Mouse (Mus musculus): ENCODE data around the gene Gigyf2. TPM values are rescaled to one million over a fixed set of nuclear protein-coding genes. Genes with fewer than 3 reads are reported as not detected.

The Gigyf2 gene
- 22.3 and 22.8 TPM in 2 replicates for polyA plus RNA-seq (2012; rRNA removed)

DNA sequence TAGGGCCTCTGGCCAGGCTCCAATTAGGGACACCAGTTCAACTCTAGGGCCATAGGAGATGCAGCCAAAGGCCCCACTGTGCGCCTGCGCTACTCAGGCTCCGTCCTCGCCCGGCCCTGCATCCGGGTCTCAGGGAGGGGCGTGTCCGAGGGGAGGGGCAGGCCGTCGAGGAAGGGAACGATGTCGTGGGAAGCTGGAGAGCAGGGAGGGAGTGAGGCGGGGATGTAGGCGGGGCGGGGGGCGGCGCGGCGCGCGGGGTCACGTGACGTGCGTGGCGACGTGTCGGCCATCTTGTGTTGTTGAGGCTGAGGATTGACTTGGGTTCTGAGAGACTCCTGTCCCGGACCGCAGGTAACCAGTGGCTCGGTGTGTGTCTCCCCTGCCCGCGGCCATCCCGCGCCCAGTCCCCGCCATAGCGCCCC is at the start of gene Gigyf2:
Gigyf2 (plus strand) TSS at position 257 of the 422 bp plus-strand sequence.
- peak within 1 kb of the TSS; percentile 83 for H3K27ac ChIP-seq (ENCODE audit: insufficient read depth, low read length)

DNA sequence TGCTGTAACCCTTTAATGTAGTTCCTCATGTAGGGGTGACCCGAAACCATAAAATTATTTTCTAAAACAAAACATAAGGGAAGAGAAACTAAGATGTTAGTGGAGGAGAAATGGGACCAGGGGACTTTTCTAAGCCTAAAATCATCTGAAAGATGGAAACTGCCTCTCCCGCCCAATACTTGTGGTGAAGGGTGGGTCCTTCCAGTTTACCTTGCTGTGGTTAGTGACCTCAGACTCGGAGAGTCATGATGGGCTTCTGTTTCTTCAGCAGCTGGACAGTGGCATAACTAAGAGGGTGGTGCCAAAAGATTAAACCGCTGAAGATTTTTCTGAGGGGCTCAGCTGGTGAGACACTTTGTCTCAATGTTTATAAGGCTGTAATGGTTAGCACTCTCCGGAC is 46.5 kb upstream of the Gigyf2 start:
- no peak overlapping the region for H3K4me3 ChIP-seq (ENCODE audit: extremely low read depth, insufficient read depth, insufficient read length)
- no peak overlapping the region for H3K27ac ChIP-seq (ENCODE audit: insufficient read depth, low read length)
- 69% methylated on average over 5 of the region's 5 CpGs for WGBS
- no peaks in the 10 kb centered on the region for H3K4me1 ChIP-seq (ENCODE audit: control insufficient read depth, insufficient read depth, insufficient read length)
- no peaks in the 10 kb centered on the region for H3K27me3 ChIP-seq (ENCODE audit: control insufficient read depth, insufficient read depth, low read length)
- H3K36me3 ChIP-seq (ENCODE audit: control insufficient read depth, insufficient read depth, low read length) = no peaks in the 10 kb centered on the region
- TF ChIP-seq CTCF (IDR thresholded peaks at IDR 0.05; ENCODE audit: extremely low read depth, insufficient read depth, insufficient read length, insufficient replicate concordance) (no peak), POLR2A (IDR thresholded peaks at IDR 0.05; ENCODE audit: low read depth, low read length) (no peak)
- no peak for DNase-seq (ENCODE audit: low read depth in 1 of 2, low spot score in 2 of 2)

More for the DNA sequence above, at the start of gene Gigyf2:
- TF ChIP-seq CTCF (IDR thresholded peaks at IDR 0.05; ENCODE audit: extremely low read depth, insufficient read depth, insufficient read length, insufficient replicate concordance) (no peak), POLR2A (IDR thresholded peaks at IDR 0.05; ENCODE audit: low read depth, low read length) (peak; percentile 42)
- no peaks in the 10 kb centered on the region for H3K36me3 ChIP-seq (ENCODE audit: control insufficient read depth, insufficient read depth, low read length)
- WGBS = 0% methylated on average over 20 of the region's 36 CpGs
- peak within 1 kb of the TSS; percentile 88 for H3K4me3 ChIP-seq (ENCODE audit: extremely low read depth, insufficient read depth, insufficient read length)
- peaks cover 2% of the 10 kb centered on the region; the same call in 1 of the 2 replicates for H3K4me1 ChIP-seq (ENCODE audit: control insufficient read depth, insufficient read depth, insufficient read length)
- H3K27me3 ChIP-seq (ENCODE audit: control insufficient read depth, insufficient read depth, low read length) = no peaks in the 10 kb centered on the region
- DNase-seq (ENCODE audit: low read depth in 1 of 2, low spot score in 2 of 2) = peak; percentile 90 to 94

DNA sequence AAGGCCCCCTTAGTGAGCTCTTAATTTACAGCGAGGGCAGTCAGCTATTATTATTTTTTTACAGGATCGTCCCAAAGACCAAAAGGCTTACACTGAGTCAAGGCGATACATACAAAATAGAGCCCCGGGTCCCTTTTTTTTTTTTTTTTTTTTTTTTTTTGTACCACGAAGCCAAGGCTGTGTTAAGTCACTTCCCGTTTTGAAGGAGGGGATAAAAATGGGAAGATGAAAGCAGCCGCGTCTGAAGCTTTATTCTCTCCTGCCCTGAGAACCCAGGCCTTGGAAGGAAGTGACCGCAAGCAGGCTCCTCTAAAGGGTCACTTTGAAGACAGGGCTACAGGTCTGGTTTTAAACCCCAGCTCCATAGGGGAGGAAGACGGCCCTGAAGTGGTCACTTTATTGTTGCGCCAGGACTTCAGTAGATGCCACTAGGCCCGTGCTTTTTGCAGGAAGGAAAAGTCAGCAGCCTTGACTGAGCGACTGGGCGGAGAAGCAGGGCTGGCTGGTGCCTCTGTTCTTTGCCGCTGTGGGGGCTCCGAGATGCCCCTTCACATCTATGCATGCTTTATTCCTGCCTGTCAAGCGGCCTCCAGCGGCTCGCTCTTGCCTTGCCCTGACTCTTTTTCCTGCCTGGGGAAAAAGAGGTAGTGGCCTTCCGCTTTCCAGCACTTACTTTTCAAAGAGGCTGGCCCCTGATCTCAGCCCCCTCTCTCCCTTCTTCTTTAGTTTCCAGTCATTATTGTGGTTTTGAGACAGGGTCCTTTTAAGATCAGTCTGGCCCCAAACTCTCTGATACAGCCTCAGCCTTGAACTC is 45.0 kb upstream of the Gigyf2 start:
- TF ChIP-seq POLR2A (IDR thresholded peaks at IDR 0.05; ENCODE audit: low read depth, low read length) (no peak), CTCF (IDR thresholded peaks at IDR 0.05; ENCODE audit: extremely low read depth, insufficient read depth, insufficient read length, insufficient replicate concordance) (no peak)
- no peak overlapping the region for H3K4me3 ChIP-seq (ENCODE audit: extremely low read depth, insufficient read depth, insufficient read length)
- 10% methylated on average over 20 of the region's 20 CpGs for WGBS
- H3K27me3 ChIP-seq (ENCODE audit: control insufficient read depth, insufficient read depth, low read length) = no peaks in the 10 kb centered on the region
- no peaks in the 10 kb centered on the region for H3K4me1 ChIP-seq (ENCODE audit: control insufficient read depth, insufficient read depth, insufficient read length)
- peak overlapping the region; percentile 51; the same call in 1 of the 2 replicates for H3K27ac ChIP-seq (ENCODE audit: insufficient read depth, low read length)
- no peak for DNase-seq (ENCODE audit: low read depth in 1 of 2, low spot score in 2 of 2)
- H3K36me3 ChIP-seq (ENCODE audit: control insufficient read depth, insufficient read depth, low read length) = no peaks in the 10 kb centered on the region

DNA sequence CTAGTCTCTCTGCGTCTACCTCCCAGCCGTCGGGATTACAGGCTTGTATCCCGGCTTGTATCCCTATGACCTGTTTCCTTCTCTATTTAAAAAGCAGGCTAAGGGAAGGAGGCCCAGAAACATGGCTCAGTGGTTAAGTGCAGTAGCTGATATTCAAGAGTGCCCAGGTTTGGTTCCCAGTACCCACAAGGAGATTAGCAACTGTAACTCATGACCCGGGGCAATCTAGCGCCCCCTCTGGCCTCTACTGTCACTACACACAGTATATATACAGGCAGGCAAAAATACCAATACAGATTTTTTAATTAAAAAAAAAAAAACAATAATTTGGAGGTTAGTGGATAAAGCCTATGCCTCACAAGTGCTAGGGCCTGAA is 44.4 kb upstream of the Gigyf2 start:
- TF ChIP-seq POLR2A (IDR thresholded peaks at IDR 0.05; ENCODE audit: low read depth, low read length) (no peak), CTCF (IDR thresholded peaks at IDR 0.05; ENCODE audit: extremely low read depth, insufficient read depth, insufficient read length, insufficient replicate concordance) (no peak)
- Histone ChIP-seq H3K36me3 (ENCODE audit: control insufficient read depth, insufficient read depth, low read length) (no peaks in the 10 kb centered on the region), H3K4me1 (ENCODE audit: control insufficient read depth, insufficient read depth, insufficient read length) (no peaks in the 10 kb centered on the region), H3K4me3 (ENCODE audit: extremely low read depth, insufficient read depth, insufficient read length) (no peak overlapping the region), H3K27ac (ENCODE audit: insufficient read depth, low read length) (no peak overlapping the region; the same call in 1 of the 2 replicates), H3K27me3 (ENCODE audit: control insufficient read depth, insufficient read depth, low read length) (no peaks in the 10 kb centered on the region)
- no peak for DNase-seq (ENCODE audit: low read depth in 1 of 2, low spot score in 2 of 2)
- 68% methylated on average over 6 of the region's 6 CpGs for WGBS

DNA sequence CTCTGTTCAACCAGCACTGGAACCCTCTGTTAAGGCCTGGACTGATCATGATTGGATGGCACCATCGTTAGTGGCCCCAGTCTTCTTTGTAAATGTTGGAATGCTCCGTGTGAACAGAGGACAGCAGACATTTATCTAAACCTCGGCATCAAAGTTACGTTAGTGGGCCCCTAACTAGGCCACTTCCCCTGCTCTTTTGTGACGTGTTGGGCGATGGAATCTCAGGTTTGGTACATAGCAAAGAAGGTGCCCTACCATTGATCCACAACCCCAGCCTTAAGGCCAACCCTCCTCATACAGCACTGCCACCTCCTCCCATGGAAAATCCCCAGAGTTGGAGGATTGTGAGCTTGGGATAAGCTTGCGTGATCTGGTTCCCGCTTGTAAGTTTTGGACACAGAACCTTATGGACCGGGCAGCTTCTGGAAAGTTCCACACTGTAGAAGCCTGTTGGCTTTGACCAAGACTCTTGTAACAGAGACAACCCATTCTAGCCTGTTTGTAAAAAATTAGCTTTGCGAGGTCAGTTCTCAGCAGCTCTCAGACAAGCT is 43.3 kb upstream of the Gigyf2 start:
- H3K36me3 ChIP-seq (ENCODE audit: control insufficient read depth, insufficient read depth, low read length) = no peaks in the 10 kb centered on the region
- WGBS = 93% methylated on average over 10 of the region's 10 CpGs
- TF ChIP-seq POLR2A (IDR thresholded peaks at IDR 0.05; ENCODE audit: low read depth, low read length) = no peak
- no peak for DNase-seq (ENCODE audit: low read depth in 1 of 2, low spot score in 2 of 2)
- no peaks in the 10 kb centered on the region for H3K4me1 ChIP-seq (ENCODE audit: control insufficient read depth, insufficient read depth, insufficient read length)
- H3K4me3 ChIP-seq (ENCODE audit: extremely low read depth, insufficient read depth, insufficient read length) = no peak overlapping the region
- H3K27ac ChIP-seq (ENCODE audit: insufficient read depth, low read length) = no peak overlapping the region
- H3K27me3 ChIP-seq (ENCODE audit: control insufficient read depth, insufficient read depth, low read length) = no peaks in the 10 kb centered on the region

DNA sequence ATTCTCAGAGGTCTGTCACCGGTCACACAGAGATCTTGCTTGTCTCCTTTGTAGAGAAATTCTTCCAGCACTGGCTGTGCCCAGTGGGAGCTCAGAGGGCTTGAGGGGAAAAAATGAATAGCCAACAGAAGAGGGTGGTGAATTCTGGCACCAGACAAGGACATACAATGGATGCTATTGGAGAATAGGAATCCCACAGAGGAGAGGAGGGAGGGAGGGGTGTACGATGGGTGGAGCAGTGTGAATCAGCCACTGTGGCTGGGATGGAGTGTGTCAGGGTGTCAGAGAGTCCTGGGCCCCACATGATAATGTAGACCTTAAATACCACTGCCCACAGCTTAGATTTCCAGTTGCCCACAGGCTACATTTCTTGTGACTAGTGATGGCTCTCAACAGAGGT is 39.7 kb upstream of the Gigyf2 start:
- no peak overlapping the region for H3K4me3 ChIP-seq (ENCODE audit: extremely low read depth, insufficient read depth, insufficient read length)
- TF ChIP-seq POLR2A (IDR thresholded peaks at IDR 0.05; ENCODE audit: low read depth, low read length) (no peak), CTCF (IDR thresholded peaks at IDR 0.05; ENCODE audit: extremely low read depth, insufficient read depth, insufficient read length, insufficient replicate concordance) (no peak)
- WGBS = 93% methylated on average over 2 of the region's 2 CpGs
- H3K27ac ChIP-seq (ENCODE audit: insufficient read depth, low read length) = no peak overlapping the region
- H3K36me3 ChIP-seq (ENCODE audit: control insufficient read depth, insufficient read depth, low read length) = no peaks in the 10 kb centered on the region
- no peaks in the 10 kb centered on the region for H3K27me3 ChIP-seq (ENCODE audit: control insufficient read depth, insufficient read depth, low read length)
- DNase-seq (ENCODE audit: low read depth in 1 of 2, low spot score in 2 of 2) = no peak
- H3K4me1 ChIP-seq (ENCODE audit: control insufficient read depth, insufficient read depth, insufficient read length) = no peaks in the 10 kb centered on the region

DNA sequence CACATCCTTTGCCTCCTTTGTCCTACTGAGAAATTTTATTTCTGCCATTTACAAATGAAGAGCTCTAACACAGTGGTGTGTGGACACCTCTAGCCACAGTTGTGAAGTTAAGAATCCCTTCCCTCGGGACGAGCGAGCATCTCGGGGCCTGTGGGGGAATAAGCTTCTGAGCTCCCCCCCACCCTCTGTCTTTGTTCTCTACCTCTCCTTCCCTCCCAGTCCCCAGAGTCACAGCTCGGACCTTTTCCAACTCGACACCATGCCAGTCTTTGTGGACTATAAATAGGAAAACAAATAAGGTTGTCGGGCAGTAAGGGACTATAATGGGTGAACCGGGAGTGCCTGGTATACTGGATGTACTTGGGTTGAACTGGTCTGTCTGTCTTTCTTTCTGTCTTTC is 35.4 kb upstream of the Gigyf2 start:
- no peak overlapping the region for H3K4me3 ChIP-seq (ENCODE audit: extremely low read depth, insufficient read depth, insufficient read length)
- no peak overlapping the region for H3K27ac ChIP-seq (ENCODE audit: insufficient read depth, low read length)
- DNase-seq (ENCODE audit: low read depth in 1 of 2, low spot score in 2 of 2) = no peak
- H3K27me3 ChIP-seq (ENCODE audit: control insufficient read depth, insufficient read depth, low read length) = no peaks in the 10 kb centered on the region
- no peaks in the 10 kb centered on the region for H3K4me1 ChIP-seq (ENCODE audit: control insufficient read depth, insufficient read depth, insufficient read length)
- WGBS = 82% methylated on average over 8 of the region's 8 CpGs
- H3K36me3 ChIP-seq (ENCODE audit: control insufficient read depth, insufficient read depth, low read length) = no peaks in the 10 kb centered on the region
- TF ChIP-seq POLR2A (IDR thresholded peaks at IDR 0.05; ENCODE audit: low read depth, low read length) = no peak
- no peak for TF ChIP-seq CTCF (IDR thresholded peaks at IDR 0.05; ENCODE audit: extremely low read depth, insufficient read depth, insufficient read length, insufficient replicate concordance)
